Mouse (Mus musculus): ENCODE measurements at regions not wholly inside any gene's neighbourhood (a gene's known extent, or its start where the extent isn't known, plus 50 kb on each side); places are given as distances from the start of the nearest gene placed in this dataset.

GRCm38 (mm10) chr16:29711912-29712681, 133.0 kb downstream of the Opa1 start:
- TF ChIP-seq POLR2A (IDR thresholded peaks at IDR 0.05; ENCODE audit: low read depth, low read length) (no peak), ZNF384 (IDR thresholded peaks at IDR 0.05; ENCODE audit: low read depth, low read length) (no peak), JUND (conservative IDR thresholded peaks at IDR 0.05; ENCODE audit: low read depth, low read length) (peak; percentile 70), ZC3H11A (IDR thresholded peaks at IDR 0.05; ENCODE audit: low read depth, low read length) (no peak), MXI1 (IDR thresholded peaks at IDR 0.05; ENCODE audit: low read depth, low read length) (no peak), MAFK (IDR thresholded peaks at IDR 0.05; ENCODE audit: insufficient replicate concordance, low read length) (peak; percentile 63; the same call in 1 of the 2 replicates), EP300 (IDR thresholded peaks at IDR 0.05; ENCODE audit: low read length) (peak; percentile 85), E2F4 (IDR thresholded peaks at IDR 0.05; ENCODE audit: insufficient replicate concordance, low read depth, low read length) (no peak), IRF4 (IDR thresholded peaks at IDR 0.05; ENCODE audit: low read depth, low read length) (peak; percentile 83), TCF12 (IDR thresholded peaks at IDR 0.05; ENCODE audit: low read depth, low read length) (peak; percentile 66), RCOR1 (conservative IDR thresholded peaks at IDR 0.05; ENCODE audit: low read depth, low read length) (peak; percentile 62; the same call in 1 of the 2 replicates), NELFE (IDR thresholded peaks at IDR 0.05; ENCODE audit: low read depth, low read length) (peak; percentile 17; the same call in 1 of the 2 replicates), CHD2 (IDR thresholded peaks at IDR 0.05; ENCODE audit: low read length) (peak; percentile 55; the same call in 1 of the 2 replicates), MEF2A (IDR thresholded peaks at IDR 0.05; ENCODE audit: borderline replicate concordance, low read depth, low read length) (peak; percentile 64; the same call in 1 of the 2 replicates), JUN (IDR thresholded peaks at IDR 0.05; ENCODE audit: insufficient read depth, low read depth, low read length) (peak; percentile 70), ETS1 (conservative IDR thresholded peaks at IDR 0.05; ENCODE audit: low read depth, low read length) (peak; percentile 82), MAZ (IDR thresholded peaks at IDR 0.05; ENCODE audit: low read depth, low read length) (peak; percentile 46), BHLHE40 (IDR thresholded peaks at IDR 0.05; ENCODE audit: low read depth, low read length) (peak; percentile 97), MAX (IDR thresholded peaks at IDR 0.05; ENCODE audit: low read length) (peak; percentile 60; the same call in 1 of the 2 replicates)
- DNase-seq (ENCODE audit: extremely low read depth): peak; percentile 41
- no peak overlapping the region for H3K27ac ChIP-seq (ENCODE audit: insufficient read depth, low read depth)
- no peaks in the 10 kb centered on the region for H3K27me3 ChIP-seq (replicated peaks)
- no peak overlapping the region for H3K9ac ChIP-seq (ENCODE audit: insufficient read depth, low read depth)
- peaks cover 2% of the 10 kb centered on the region for H3K9me3 ChIP-seq (replicated peaks; ENCODE audit: low read length)
- no peak overlapping the region for H3K4me2 ChIP-seq (ENCODE audit: insufficient read depth, low read depth, poor library complexity, severe bottlenecking)
- H3K36me3 ChIP-seq (replicated peaks in 1 of 2; ENCODE audit: control insufficient read depth in 1 of 2, insufficient read depth in 1 of 2, low read length in 1 of 2): no peaks in the 10 kb centered on the region
- H3K4me3 ChIP-seq (replicated peaks in 1 of 3; ENCODE audit: low read depth in 2 of 3, low read length in 2 of 3, poor library complexity in 1 of 3): no peak overlapping the region
- no peaks in the 10 kb centered on the region for H3K79me2 ChIP-seq (replicated peaks; ENCODE audit: control insufficient read depth, extremely low read depth, insufficient read depth, poor library complexity, severe bottlenecking)
- dilution Hi-C loops (cut with MboI; ENCODE audit: extremely low pct_ligation_motif_present, extremely low pct_unique_long_range_greater_than_20kb, low sequenced_read_pairs) (no loop called here), in situ Hi-C loops (cut with MboI; ENCODE audit: low pct_ligation_motif_present, low pct_unique_long_range_greater_than_20kb, low sequenced_read_pairs) (no loop called here)
- H3K4me1 ChIP-seq (ENCODE audit: control insufficient read depth in 1 of 2, insufficient read depth in 2 of 2): peaks cover 0 to 4% of the 10 kb centered on the region in 2 experiments; a peak in 2 of 4 replicates

GRCm38 (mm10) chr16:29714612-29715127, 135.5 kb downstream of the Opa1 start:
- Histone ChIP-seq H3K4me3 (replicated peaks in 1 of 3; ENCODE audit: low read depth in 2 of 3, low read length in 2 of 3, poor library complexity in 1 of 3) (no peak overlapping the region), H3K9me3 (replicated peaks; ENCODE audit: low read length) (no peaks in the 10 kb centered on the region), H3K27ac (ENCODE audit: insufficient read depth, low read depth) (no peak overlapping the region), H3K36me3 (replicated peaks in 1 of 2; ENCODE audit: control insufficient read depth in 1 of 2, insufficient read depth in 1 of 2, low read length in 1 of 2) (no peaks in the 10 kb centered on the region), H3K9ac (ENCODE audit: insufficient read depth, low read depth) (no peak overlapping the region), H3K4me1 (ENCODE audit: control insufficient read depth in 1 of 2, insufficient read depth in 2 of 2) (peaks cover 0 to 4% of the 10 kb centered on the region in 2 experiments; a peak in 2 of 4 replicates), H3K4me2 (ENCODE audit: insufficient read depth, low read depth, poor library complexity, severe bottlenecking) (no peak overlapping the region), H3K79me2 (replicated peaks; ENCODE audit: control insufficient read depth, extremely low read depth, insufficient read depth, poor library complexity, severe bottlenecking) (no peaks in the 10 kb centered on the region), H3K27me3 (replicated peaks) (peaks cover 4% of the 10 kb centered on the region)
- dilution Hi-C loops (cut with MboI; ENCODE audit: extremely low pct_ligation_motif_present, extremely low pct_unique_long_range_greater_than_20kb, low sequenced_read_pairs): no loop called here
- DNase-seq (ENCODE audit: extremely low read depth): no peak
- TF ChIP-seq SMC3 (IDR thresholded peaks at IDR 0.05; ENCODE audit: low read depth, low read length): no peak
- TF ChIP-seq CHD1 (IDR thresholded peaks at IDR 0.05; ENCODE audit: low read depth, low read length): no peak
- no peak for TF ChIP-seq NELFE (IDR thresholded peaks at IDR 0.05; ENCODE audit: low read depth, low read length)
- no peak for TF ChIP-seq TBP (conservative IDR thresholded peaks at IDR 0.05; ENCODE audit: low read depth, low read length)
- no peak for TF ChIP-seq USF2 (conservative IDR thresholded peaks at IDR 0.05; ENCODE audit: low read depth, low read length)
- no peak for TF ChIP-seq NRF1 (IDR thresholded peaks at IDR 0.05; ENCODE audit: low read depth, low read length)
- TF ChIP-seq PAX5 (IDR thresholded peaks at IDR 0.05; ENCODE audit: low read length): no peak
- TF ChIP-seq MXI1 (IDR thresholded peaks at IDR 0.05; ENCODE audit: low read depth, low read length): no peak
- no peak for TF ChIP-seq MAFK (IDR thresholded peaks at IDR 0.05; ENCODE audit: insufficient replicate concordance, low read length)
- no peak for TF ChIP-seq MAZ (IDR thresholded peaks at IDR 0.05; ENCODE audit: low read depth, low read length)
- TF ChIP-seq ELF1 (IDR thresholded peaks at IDR 0.05; ENCODE audit: low read depth, low read length): no peak
- TF ChIP-seq ZNF384 (IDR thresholded peaks at IDR 0.05; ENCODE audit: low read depth, low read length): no peak
- TF ChIP-seq SIN3A (IDR thresholded peaks at IDR 0.05; ENCODE audit: low read length): no peak
- TF ChIP-seq JUN (IDR thresholded peaks at IDR 0.05; ENCODE audit: insufficient read depth, low read depth, low read length): no peak
- TF ChIP-seq ZMIZ1 (IDR thresholded peaks at IDR 0.05; ENCODE audit: low read depth, low read length): no peak
- TF ChIP-seq KAT2A (IDR thresholded peaks at IDR 0.05; ENCODE audit: insufficient replicate concordance, low read length): no peak
- no peak for TF ChIP-seq JUND (conservative IDR thresholded peaks at IDR 0.05; ENCODE audit: low read depth, low read length)
- no peak for TF ChIP-seq CTCF (conservative IDR thresholded peaks at IDR 0.05 in 1 of 2, IDR thresholded peaks at IDR 0.05 in 1 of 2; ENCODE audit: low read depth in 2 of 2, low read length in 2 of 2)
- no peak for TF ChIP-seq IRF4 (IDR thresholded peaks at IDR 0.05; ENCODE audit: low read depth, low read length)
- no peak for TF ChIP-seq EP300 (IDR thresholded peaks at IDR 0.05; ENCODE audit: low read length)
- in situ Hi-C loops (cut with MboI; ENCODE audit: low pct_ligation_motif_present, low pct_unique_long_range_greater_than_20kb, low sequenced_read_pairs): no loop called here

All from CH12.LX (cell line).